Mouse (Mus musculus) skeletal muscle tissue, adult 2 months (tissue): Measurements from ENCODE around the gene Dek.

Experiments used
- DNase-seq: peaks from one replicate; pipeline ENCODE4 v3.0.0-alpha.2; 2012; ENCODE audit warnings: low read depth, low spot score

The Dek gene

GRCm38 (mm10) chr13:47111185-47111584 is 5.2 kb upstream of the Dek start:
- DNase-seq = no peak

DNA sequence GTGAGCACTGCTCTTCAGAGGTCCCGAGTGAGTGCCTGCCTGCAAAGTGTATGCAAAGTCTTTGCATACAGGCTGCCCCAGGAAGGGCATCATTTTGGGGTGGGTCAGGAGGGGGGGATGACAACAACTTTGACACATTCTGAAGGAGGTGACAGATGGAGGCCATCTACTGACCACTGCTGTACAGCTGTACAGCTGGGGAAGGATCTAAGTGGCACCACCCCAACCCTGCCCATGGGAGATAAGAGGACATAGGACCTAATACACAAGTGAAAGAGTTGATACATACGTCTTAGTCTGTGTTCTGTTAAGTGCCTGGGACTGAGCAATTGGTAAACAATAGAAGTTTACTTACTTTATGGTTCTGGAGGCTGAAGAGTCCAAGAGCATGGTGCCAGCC is 3.2 kb upstream of the Dek start:
- no peak for DNase-seq

DNA sequence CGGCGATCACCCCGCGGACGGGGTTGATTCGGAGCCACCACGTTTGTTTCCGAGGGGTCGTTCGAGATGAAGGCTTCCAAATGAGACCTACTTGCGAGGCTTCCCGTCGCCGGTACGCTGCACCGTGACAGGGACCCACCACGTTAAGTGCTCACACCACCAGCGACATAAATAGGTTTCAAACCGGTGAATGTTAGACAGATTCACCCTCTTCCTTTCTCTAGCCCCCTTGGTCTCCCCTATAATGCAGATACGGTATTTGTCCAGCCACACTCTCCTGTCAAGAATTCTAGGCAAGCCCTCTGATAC is 533 bp upstream of the Dek start:
- DNase-seq = no peak

DNA sequence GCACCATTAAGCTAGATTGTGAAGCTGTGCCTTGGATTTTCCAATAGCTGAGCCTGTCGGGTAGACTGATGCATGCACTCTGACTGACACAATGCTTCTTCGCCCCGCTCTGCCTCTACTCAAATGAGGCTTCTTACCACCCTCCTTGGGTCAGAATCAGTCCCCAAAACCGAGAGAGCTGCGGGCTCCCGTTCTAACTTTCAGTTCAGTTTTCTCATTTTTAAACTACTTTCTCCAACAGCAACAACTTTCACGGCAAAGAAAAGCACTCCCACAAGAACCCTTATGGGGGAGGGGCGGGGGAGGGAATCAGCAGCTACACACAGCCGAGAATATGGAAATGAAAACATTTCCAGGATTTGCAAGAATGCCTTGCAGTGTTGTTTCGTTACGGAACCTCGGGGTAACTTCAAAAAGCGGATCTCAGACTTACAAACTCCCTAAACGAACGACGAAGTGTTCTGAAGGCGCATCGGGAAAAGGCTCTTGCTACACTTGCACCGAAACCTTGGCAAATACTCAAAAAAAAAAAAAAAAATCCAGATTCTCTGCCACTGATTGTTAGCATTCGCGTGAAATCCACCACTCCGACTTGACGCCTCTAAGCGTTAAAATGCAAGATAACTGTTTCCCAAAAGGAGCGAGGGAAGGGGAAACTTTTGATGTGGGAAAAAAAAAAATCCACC is 1.0 kb downstream of the Dek start:
- DNase-seq = no peak

DNA sequence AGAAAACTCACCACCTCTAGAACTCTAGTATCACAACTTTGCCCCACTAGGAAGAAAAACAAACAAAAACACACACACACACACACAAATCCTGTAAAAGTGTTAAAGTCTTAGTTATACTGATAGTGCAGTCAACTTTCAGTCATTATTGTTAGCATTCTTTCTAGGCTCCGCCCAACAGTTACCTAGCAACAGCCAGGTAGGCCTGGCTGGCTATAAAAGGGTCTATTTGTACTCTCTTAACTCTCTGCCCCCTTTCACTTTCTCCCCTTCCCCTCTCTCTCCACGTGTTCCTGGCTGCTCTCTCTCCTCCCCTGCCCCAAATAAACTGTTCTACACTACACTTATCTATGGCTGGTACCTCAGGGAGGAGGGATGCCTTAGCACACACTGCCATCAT is 1.9 kb downstream of the Dek start:
- no peak for DNase-seq

DNA sequence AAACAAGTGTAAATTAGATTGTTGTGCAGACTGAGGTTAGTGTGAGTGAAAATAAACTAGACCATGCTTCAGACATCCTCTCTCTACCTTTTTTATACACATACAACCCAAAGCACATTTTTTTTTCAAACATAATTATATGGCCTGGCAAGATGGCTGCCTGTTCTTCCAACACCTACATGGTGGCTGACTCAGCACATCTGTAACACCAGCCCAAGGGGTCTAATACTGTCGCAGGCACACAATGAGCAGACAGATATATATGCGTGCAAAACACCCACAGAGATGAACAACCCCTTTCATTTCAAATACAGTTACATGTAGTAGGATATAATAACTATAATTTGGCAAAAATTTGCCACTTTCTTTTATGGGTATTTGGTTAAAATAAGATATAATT is 5.4 kb downstream of the Dek start:
- DNase-seq = no peak

DNA sequence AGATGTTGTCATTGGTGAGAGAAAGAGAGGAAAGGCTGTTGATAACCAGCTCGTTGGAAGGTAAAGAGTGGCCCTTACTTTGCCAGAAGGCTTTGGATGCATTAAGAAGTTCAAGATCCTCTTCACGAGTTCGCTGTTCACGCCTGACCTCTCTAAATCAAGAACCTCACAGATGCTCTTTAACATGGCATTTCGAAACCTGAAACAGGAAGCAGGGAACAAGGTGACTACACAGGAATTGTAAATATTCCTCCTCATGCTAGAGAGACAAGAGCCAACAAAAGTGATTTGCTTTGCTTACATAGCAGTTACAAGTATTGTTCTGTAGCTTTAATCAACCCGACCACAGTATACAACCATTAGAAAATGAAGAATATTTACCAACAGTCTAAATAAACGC is 6.7 kb downstream of the Dek start:
- DNase-seq = no peak

- peak; percentile 10 for DNase-seq
Observed at GRCm38 (mm10) chr13:47096591-47096990, 9.4 kb downstream of the Dek start.

DNA sequence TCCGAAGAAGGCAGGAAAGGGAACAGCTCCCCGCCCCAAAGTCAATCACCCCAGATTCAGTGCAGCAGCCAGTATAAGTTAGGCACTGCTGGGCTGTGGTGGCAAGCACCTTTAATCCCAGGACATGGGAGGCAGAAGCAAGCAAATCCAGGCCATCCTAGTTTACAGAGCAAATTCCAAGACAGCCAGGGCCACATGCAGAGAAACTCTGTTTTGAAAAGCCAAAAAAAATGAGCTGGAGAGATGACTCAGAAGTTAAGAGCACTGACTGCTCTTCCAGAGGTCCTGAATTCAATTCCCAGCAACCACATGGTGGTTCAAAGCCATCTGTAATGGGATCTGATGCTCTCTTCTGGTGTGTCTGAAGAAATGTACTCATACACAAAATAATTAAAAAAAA is 12.2 kb downstream of the Dek start:
- no peak for DNase-seq

- no peak for DNase-seq
Observed at GRCm38 (mm10) chr13:47089271-47089670, 16.7 kb downstream of the Dek start.

GRCm38 (mm10) chr13:47088433-47088832 is 17.6 kb downstream of the Dek start:
- DNase-seq = no peak

DNA sequence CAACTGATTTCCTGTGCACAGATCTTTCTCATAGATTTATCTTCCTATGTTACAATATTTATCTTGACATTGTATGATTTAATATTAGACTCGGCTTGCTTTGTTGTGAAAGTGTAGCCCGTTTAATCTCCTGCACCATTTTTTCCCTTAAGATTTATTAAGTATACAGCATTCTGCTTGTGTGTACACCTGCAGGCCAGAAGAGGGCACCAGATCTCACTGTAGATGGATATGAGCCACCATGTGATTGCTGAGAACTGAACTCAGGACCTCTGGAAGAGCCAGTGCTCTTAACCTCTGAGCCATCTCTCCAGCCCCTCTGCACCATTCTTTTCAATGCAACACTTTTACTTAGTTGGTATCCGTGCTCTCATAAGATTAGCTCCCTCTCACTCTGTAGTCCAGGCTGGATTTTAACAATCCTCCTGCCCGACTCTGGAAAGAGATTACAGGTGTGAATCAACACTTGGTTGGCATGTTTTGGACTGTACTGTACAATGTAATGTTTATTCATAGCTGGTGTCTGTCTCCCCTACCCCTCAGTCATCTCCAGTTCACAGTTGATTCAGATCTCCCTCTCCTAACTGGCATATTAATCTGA is 25.0 kb downstream of the Dek start:
- DNase-seq = no peak

- DNase-seq = no peak
Observed at GRCm38 (mm10) chr13:47078799-47079198, 27.2 kb downstream of the Dek start.

- DNase-seq = no peak
Observed at GRCm38 (mm10) chr13:47077367-47077766, 28.6 kb downstream of the Dek start.

DNA sequence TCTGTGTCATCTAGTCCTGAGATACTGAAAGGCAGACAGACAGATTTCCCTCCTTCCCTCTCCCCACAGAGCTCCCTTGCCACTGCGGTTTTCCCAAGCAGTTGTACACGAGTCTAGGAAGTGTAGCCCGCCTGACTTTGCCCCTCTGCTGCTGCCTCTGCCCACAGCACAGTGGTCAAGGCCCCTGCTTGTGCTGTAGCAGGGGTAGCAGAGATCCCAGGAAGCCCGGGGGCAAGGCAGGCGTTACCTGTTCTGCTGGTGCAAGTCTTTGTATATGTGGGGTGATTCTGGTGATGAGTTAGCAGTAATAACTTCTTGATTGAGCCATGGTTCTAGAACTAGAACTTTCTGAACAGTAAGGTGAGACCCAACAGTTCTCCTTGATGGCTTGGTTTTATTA is 29.8 kb downstream of the Dek start:
- no peak for DNase-seq

DNA sequence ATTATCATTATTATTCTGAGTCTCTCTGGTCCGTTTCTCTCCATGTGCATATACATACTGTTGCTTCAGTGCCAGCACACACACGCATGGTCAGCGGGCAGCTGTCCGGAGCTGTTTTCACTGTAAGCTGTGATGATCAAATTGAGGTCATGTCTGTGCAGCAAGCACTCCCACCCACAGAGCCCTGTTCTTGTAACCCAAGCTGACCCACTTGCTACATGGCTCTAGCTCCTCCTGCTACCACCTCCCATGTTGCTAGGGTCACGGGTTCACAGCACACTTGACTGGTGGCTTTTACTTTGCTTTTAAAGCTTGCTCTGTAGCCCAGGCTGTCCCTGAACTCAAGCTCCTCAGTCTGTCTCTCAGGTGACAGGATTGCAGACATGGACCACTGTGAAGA is 33.5 kb downstream of the Dek start:
- DNase-seq = no peak

- no peak for DNase-seq
Observed at GRCm38 (mm10) chr13:47071871-47072270, 34.1 kb downstream of the Dek start.

- DNase-seq = no peak
Observed at GRCm38 (mm10) chr13:47070329-47071080, 35.5 kb downstream of the Dek start.

DNA sequence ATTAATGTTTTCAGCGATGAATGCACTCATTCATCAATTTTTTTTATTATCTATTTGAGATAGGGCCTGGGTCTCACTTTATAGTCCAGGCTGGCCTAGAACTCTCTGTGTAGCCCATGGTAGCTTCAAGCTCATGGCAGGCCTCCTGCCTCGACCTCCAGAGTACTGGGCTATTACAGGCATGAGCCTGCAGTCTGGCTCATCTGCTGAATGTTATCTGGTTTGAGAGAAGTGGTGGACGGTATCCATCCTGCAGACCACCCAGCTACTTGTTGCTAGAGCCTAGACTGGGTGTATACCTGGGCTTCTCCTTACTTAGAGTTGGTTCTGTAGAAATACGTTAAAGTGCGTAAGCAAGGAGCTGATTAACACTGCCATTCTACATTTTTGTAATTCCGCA is 39.0 kb downstream of the Dek start:
- no peak for DNase-seq

GRCm38 (mm10) chr13:47066516-47066915 is 39.5 kb downstream of the Dek start:
- DNase-seq = no peak

- no peak for DNase-seq
Observed at GRCm38 (mm10) chr13:47063985-47064760, 41.8 kb downstream of the Dek start.

GRCm38 (mm10) chr13:47062756-47063155 is 43.2 kb downstream of the Dek start:
- no peak for DNase-seq
